Mouse (Mus musculus): ENCODE measurements around the gene Acot2.
A peak's percentile ranks its signal among the peaks of the same experiment; 100 is the strongest.
"Not testable (repeated sequence)": the region's sequence is repeated elsewhere in the genome, so short reads cannot be mapped to it uniquely, and the experiment has no call there.

The Acot2 gene

GRCm38 (mm10) chr12:83987583-83988441, at the start of gene Acot2:
Gene Acot2 (plus strand): TSS chr12:83987861.
- DNase-seq: peak; percentile 63 to 75

- DNase-seq: not testable (repeated sequence)
These were observed 49.1 kb upstream of the Acot2 start for GRCm38 (mm10) chr12:83938592-83938991.

DNA sequence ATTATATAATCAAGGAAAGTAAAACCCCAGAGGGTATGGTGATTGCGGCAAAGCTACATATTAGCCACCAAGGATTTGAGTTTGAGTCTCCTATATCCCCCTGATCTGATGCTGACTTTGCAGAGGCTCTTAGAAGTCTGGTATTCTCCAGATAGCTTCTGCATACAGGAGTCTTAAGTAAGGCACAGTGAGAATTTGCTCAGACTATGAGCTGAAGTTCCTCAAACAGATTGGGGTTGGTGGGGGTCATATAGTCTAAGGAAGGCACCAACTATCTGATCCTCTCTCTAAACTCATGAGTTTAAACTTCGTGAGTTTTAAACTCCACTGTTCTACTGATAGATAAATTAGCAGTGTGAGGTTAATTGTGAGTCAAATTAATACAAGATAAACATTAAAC, 48.3 kb upstream of the Acot2 start:
- no peak for DNase-seq

GRCm38 (mm10) chr12:83940031-83940430, 47.6 kb upstream of the Acot2 start:
- DNase-seq: no peak

DNA sequence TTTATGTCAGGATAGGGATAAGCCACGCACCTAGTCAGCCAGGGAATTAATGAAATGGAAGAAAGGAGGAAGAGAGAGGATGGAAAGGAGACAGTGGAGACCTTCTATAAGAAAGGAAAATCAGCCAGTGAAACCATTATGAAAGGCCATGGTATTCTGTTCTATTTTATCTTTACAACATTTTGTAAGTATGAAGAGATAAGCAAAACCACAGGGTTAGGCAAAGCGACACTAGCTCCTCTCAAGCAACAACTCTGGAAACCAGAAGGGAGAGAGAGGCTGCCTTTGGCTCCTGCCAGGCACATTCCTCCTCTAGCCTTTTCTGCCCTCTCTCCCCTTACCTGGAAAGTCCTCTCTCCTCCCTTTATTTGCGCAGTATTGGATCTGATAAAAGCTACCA, 45.7 kb upstream of the Acot2 start:
- no peak for DNase-seq

- DNase-seq: no peak
These were observed 40.3 kb upstream of the Acot2 start for GRCm38 (mm10) chr12:83947260-83947811.

DNA sequence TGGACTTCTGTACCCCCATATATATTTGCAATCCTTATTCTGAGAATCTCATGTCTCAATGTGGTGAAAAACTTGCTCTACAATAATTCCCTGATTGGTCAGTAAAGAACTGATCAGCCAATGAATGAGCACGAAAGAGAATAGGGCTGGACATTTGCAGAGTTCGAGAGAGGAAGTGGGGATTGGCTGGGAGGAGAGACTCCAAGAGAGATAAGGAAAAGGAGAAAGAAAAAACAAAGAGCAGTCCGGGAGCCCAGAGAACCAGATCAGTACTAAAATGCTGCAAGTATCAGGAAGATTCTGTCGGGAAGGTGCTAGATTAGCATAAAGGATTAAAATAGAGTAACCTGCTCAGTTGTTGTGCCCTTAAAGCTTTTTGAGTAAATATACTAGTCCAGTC, 38.6 kb upstream of the Acot2 start:
- no peak for DNase-seq

DNA sequence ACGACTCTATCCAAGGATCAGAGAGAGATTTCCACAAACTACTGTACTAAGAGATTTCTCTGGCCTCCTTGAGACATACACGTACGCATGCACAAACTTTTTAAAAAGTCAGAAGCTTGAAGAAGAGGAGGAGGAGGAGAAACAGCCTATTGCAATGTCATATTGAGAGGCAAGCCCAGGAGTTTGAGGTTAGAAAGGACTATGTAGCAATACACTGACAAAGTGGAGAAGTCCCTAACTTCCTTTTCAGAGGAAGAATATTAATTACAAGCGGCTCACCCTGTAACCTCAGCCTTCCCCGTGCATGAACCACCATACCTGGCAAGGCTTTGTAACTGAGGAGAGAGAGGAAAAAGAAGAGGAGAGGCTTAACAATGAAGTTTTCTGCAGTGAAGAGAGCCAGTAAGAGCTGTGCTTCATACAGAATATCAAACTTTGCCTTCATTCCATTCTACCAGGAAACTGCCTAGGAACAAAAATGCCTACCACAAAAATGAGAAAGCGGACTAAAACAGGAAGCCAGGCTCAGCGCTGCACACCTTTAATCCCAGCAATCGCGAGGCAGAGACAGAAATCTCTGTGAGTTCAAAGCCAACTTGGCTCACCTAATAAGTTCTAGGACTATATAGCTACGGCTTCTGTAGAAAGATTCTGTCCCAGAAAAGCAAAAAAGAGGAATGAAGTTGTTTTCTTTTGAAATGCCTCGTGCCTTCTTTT, 37.7 kb upstream of the Acot2 start:
- DNase-seq: no peak

- DNase-seq: peak; percentile 68 to 69
These were observed 37.2 kb upstream of the Acot2 start, which contains the start of gene Riox1 for GRCm38 (mm10) chr12:83950493-83950839. Gene Riox1 (plus strand): TSS chr12:83950608.

DNA sequence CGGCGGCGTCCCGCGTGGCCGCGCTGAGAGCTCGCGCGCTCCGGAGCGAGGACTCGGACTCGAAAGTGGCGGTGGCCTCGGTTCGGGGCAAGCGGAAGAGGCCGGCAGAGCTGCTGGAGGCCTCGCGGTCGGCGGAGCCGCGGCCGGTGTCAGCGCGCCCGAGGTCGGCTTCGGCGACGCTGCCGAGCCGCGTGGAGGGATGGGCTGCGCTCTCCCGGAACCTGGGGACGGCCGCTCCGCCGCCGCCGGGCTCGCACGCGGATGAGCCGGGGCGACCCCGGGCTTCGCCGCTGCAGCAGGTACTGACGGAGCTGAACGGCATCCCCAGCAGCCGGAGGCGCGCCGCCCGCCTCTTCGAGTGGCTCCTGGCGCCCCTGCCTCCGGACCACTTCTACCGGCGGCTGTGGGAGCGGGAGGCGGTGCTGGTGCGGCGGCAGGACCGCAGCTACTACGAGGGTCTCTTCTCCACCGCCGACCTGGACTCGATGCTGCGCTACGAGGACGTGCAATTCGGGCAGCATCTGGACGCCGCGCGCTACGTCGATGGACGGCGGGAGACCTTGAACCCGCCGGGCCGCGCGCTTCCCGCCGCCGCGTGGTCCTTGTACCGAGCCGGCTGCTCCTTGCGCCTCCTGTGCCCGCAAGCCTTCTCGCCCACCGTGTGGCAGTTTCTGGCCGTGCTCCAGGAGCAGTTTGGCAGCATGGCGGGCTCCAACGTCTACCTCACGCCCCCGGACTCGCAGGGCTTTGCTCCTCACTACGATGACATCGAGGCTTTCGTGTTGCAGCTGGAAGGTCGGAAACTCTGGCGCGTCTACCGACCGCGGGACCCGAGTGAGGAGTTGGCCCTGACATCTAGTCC, 36.6 kb upstream of the Acot2 start:
- peak; percentile 21 to 22 for DNase-seq

GRCm38 (mm10) chr12:83951711-83952575, 35.7 kb upstream of the Acot2 start:
- DNase-seq: no peak

DNA sequence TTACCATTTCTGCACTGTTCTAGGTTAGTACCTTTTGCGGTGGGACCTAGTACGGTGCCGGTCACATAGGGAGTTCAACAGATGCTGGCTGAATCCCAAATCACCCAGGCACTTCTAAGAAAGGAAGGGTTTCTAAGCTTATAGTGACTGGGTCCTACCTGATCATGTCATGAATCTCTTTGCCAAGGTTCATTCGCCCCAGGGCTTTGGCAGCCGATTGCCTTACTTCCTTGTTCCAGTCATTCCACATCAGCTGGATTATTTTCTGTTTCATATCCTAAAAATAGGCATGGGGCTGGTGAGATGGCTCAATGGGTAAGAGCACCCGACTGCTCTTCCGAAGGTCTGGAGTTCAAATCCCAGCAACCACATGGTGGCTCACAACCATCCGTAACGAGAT, 29.4 kb upstream of the Acot2 start:
- DNase-seq: no peak

GRCm38 (mm10) chr12:83965235-83965634, 22.4 kb upstream of the Acot2 start:
- DNase-seq: no peak

GRCm38 (mm10) chr12:83972117-83972516, 15.5 kb upstream of the Acot2 start:
- DNase-seq: no peak

- DNase-seq: no peak
These were observed 8.8 kb upstream of the Acot2 start for GRCm38 (mm10) chr12:83978862-83979261.

DNA sequence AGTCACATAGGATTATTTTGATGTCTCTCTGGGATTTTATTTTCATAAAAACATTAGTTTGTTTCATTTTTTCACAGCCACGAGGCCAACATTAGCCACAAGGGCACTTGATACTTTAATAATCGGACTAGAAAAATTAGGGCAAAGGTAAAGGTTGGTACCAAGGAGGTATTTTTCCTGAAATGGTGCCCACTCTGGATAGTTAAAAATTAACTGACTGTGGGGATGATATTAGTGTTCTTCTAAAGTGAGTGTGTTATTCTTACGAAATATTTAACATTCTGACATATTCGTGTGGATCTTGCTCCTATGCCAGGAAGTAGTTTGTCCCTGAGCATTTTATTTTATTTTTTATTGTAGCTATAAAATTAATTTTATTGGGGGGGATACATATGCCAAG, 6.0 kb upstream of the Acot2 start:
- no peak for DNase-seq

DNA sequence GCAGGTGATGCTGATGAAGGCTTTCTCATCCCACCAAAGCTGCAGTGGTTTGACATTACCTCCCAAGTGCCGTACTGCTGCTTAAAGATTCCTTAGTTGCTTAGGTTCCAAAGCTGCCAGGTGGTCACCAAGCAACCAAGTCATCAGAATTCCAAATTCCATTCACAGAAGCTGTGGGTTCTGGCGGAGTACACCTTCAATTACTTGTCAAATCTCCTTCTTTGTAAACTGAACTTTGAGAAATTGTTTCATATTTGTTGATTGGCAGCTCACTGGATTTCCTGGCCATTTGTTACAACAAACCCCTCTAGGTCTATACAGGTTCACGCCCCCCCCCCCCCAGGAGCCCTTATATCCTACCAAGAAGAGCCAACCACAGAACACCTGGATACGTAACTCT, 2.9 kb upstream of the Acot2 start, which contains the start of gene Heatr4:
TSS of gene Heatr4 (minus strand) at position 101 of the 400 bp plus-strand sequence.
- no peak for DNase-seq

DNA sequence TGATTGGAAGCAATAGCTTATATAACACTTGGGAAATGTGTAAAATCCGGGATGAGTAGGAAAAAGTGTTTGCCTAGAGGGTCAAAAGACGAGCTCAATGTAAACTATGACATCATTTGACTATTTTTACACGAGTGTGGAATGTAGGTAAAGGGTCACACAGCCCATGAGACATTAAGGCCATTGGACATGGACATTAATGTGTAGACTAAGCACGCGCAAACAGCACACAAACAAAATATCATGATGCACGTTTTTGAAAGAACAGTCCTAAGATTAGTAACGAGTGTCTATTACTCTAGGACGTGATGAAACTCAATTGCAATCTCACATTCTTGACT, 449 bp upstream of the Acot2 start:
- DNase-seq: no peak

DNA sequence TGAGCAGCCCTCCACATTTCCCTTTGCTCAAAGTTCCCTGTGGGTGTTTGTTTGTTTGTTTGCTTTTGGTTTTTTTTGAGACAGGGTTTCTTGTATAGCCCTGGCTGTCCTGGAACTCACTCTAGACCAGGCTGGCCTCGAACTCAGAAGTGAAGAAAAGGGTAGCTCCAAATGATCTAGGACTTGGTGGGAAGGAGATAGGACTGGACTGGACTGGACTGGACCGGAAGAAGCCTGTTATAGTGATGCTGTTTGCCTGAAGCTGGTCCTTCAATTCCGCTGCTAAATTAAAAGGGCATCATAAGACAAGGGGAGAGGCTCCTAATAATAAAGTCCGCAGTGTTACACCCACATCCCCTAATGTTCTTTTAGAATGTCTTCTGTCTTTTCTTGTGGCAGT, 822 bp downstream of the Acot2 start:
- DNase-seq: no peak

DNA sequence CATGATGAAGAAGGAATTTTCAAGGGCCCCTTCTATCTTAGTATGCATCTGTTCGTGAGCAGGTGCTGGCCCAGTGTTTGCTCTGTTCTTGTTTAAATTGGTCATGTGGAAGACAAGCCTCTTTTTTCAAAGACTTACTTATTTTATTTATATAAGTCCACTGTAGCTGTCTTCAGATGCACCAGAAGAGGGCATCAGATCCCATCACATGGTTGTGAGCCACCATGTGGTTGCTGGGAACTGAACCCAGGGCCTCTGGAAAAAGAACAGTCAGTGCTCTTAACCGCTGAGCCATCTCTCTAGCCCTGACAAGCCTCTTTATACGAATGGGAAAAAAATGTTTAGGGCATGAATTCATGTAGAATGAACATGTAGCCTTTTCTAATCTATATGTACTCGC, 1.7 kb downstream of the Acot2 start:
- no peak for DNase-seq

- no peak for DNase-seq
These were observed 9.6 kb downstream of the Acot2 start for GRCm38 (mm10) chr12:83997221-83997620.

Measured in thymus, adult 18-20 months (tissue).